Mouse (Mus musculus) liver, embryonic 15.5 days (tissue): ENCODE measurements at regions not wholly inside any gene's neighbourhood (a gene's known extent, or its start where the extent isn't known, plus 50 kb on each side); places are given as distances from the start of the nearest gene placed in this dataset.

Experiments used
- ATAC-seq: fragments of 200-750 bp; cut with Nextera tagmentation; 2 replicates; pipeline ENCODE4 v1.8.0; 2017; ENCODE audit warnings: moderate number of reproducible peaks, mild to moderate bottlenecking, moderate library complexity; ENCODE audit not compliant: insufficient read depth
- H3K27ac ChIP-seq: fragments of 300-500 bp; sonication (generic); replicated peaks from 2 replicates; pipeline ENCODE4 v1.5.1; 2015; ENCODE audit warnings: mild to moderate bottlenecking, inconsistent platforms
- H3K27me3 ChIP-seq: fragments of 300-500 bp; sonication (generic); 2 replicates; pipeline ENCODE4 v1.6.1; 2015; ENCODE audit warnings: mild to moderate bottlenecking, inconsistent platforms
- H3K36me3 ChIP-seq: fragments of 300-500 bp; sonication (generic); replicated peaks from 2 replicates; pipeline ENCODE4 v1.6.1; 2015; ENCODE audit warnings: moderate library complexity, mild to moderate bottlenecking, inconsistent platforms
- H3K4me1 ChIP-seq: fragments of 300-500 bp; sonication (generic); replicated peaks from 2 replicates; pipeline ENCODE4 v1.6.1; 2015; ENCODE audit warnings: inconsistent platforms
- H3K4me2 ChIP-seq: fragments of 300-500 bp; sonication (generic); 2 replicates; pipeline ENCODE4 v1.6.1; 2015; ENCODE audit warnings: moderate library complexity, mild to moderate bottlenecking, inconsistent platforms
- H3K4me3 ChIP-seq: fragments of 300-500 bp; sonication (generic); replicated peaks from 2 replicates; pipeline ENCODE4 v1.5.1; 2015; ENCODE audit warnings: mild to moderate bottlenecking, inconsistent platforms
- H3K9ac ChIP-seq: fragments of 300-500 bp; sonication (generic); 2 replicates; pipeline ENCODE4 v1.6.1; 2015; ENCODE audit warnings: moderate library complexity, mild to moderate bottlenecking, inconsistent platforms
- H3K9me3 ChIP-seq: fragments of 300-500 bp; sonication (generic); replicated peaks from 2 replicates; pipeline ENCODE4 v1.6.1; 2016; ENCODE audit warnings: inconsistent platforms
- WGBS: fragments of 180-500 bp; shearing (Covaris S2); methylation state at CpG from one replicate; pipeline ENCODE4 v1.1.7; 2015; ENCODE audit warnings: mixed read lengths; ENCODE audit not compliant: insufficient replicate concordance; 5-methylcytosine and 5-hydroxymethylcytosine counted together

GRCm38 (mm10) chr9:47469576-47469975, 60.4 kb upstream of the Cadm1 start:
- Histone ChIP-seq H3K4me2 (no peak overlapping the region), H3K4me1 (no peaks in the 10 kb centered on the region), H3K27me3 (no peaks in the 10 kb centered on the region), H3K9ac (no peak overlapping the region), H3K9me3 (no peaks in the 10 kb centered on the region), H3K4me3 (no peak overlapping the region), H3K36me3 (no peaks in the 10 kb centered on the region), H3K27ac (no peak overlapping the region)
- 53% methylated on average over 1 of the region's 1 CpGs for WGBS
- no peak for ATAC-seq

DNA sequence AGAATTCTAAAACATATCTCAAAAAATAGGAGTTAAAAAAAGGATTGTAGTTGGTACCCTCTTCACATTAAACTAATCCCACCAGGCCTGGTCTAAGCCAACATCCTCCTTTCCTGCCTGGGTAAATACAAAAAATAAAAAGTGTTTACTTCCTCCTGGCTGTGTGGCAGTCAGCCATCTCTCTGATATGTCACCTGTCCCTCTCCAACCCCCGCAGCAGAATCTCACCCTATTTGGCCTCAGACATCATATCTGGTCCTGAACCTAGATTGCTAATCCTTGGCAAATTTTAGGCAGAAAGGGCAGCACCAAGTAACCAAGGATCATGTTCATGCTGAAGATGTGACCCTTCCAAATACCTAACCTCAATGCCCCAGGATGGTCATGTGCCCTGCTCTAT, 59.2 kb upstream of the Cadm1 start:
- H3K9ac ChIP-seq, result no peak overlapping the region
- 29% methylated on average over 1 of the region's 1 CpGs for WGBS
- no peak overlapping the region for H3K27ac ChIP-seq
- H3K4me1 ChIP-seq, result no peaks in the 10 kb centered on the region
- no peaks in the 10 kb centered on the region for H3K36me3 ChIP-seq
- H3K4me3 ChIP-seq, result no peak overlapping the region
- no peaks in the 10 kb centered on the region for H3K27me3 ChIP-seq
- no peak for ATAC-seq
- no peaks in the 10 kb centered on the region for H3K9me3 ChIP-seq
- no peak overlapping the region for H3K4me2 ChIP-seq

GRCm38 (mm10) chr9:47471767-47472420, 58.1 kb upstream of the Cadm1 start:
- Histone ChIP-seq H3K9me3 (no peaks in the 10 kb centered on the region), H3K27me3 (no peaks in the 10 kb centered on the region), H3K9ac (no peak overlapping the region), H3K4me2 (no peak overlapping the region), H3K36me3 (no peaks in the 10 kb centered on the region), H3K4me1 (no peaks in the 10 kb centered on the region), H3K4me3 (no peak overlapping the region), H3K27ac (no peak overlapping the region)
- ATAC-seq, result no peak
- 35% methylated on average over 10 of the region's 10 CpGs for WGBS

GRCm38 (mm10) chr9:47473776-47474365, 56.1 kb upstream of the Cadm1 start:
- Histone ChIP-seq H3K36me3 (no peaks in the 10 kb centered on the region), H3K27ac (no peak overlapping the region), H3K27me3 (no peaks in the 10 kb centered on the region), H3K4me1 (no peaks in the 10 kb centered on the region), H3K9me3 (no peaks in the 10 kb centered on the region), H3K4me3 (no peak overlapping the region), H3K9ac (no peak overlapping the region), H3K4me2 (no peak overlapping the region)
- no peak for ATAC-seq
- WGBS, result 68% methylated on average over 5 of the region's 5 CpGs

GRCm38 (mm10) chr9:47474776-47475175, 55.2 kb upstream of the Cadm1 start:
- H3K4me3 ChIP-seq, result no peak overlapping the region
- H3K9ac ChIP-seq, result no peak overlapping the region
- no peak overlapping the region for H3K27ac ChIP-seq
- no peak overlapping the region for H3K4me2 ChIP-seq
- H3K4me1 ChIP-seq, result no peaks in the 10 kb centered on the region
- H3K27me3 ChIP-seq, result no peaks in the 10 kb centered on the region
- H3K9me3 ChIP-seq, result no peaks in the 10 kb centered on the region
- no peak for ATAC-seq
- H3K36me3 ChIP-seq, result no peaks in the 10 kb centered on the region
- WGBS, result 37% methylated on average over 5 of the region's 5 CpGs

- Histone ChIP-seq H3K36me3 (no peaks in the 10 kb centered on the region), H3K4me3 (no peak overlapping the region), H3K9me3 (no peaks in the 10 kb centered on the region), H3K27ac (no peak overlapping the region), H3K9ac (no peak overlapping the region), H3K27me3 (no peaks in the 10 kb centered on the region), H3K4me1 (no peaks in the 10 kb centered on the region), H3K4me2 (no peak overlapping the region)
- ATAC-seq, result no peak
- 56% methylated on average over 2 of the region's 2 CpGs for WGBS
Measured at GRCm38 (mm10) chr9:47477889-47478288, 52.1 kb upstream of the Cadm1 start.
